Mouse (Mus musculus) MEL (cell line): ENCODE measurements around the gene Fam227b. TPM values are rescaled to one million over a fixed set of nuclear protein-coding genes. Genes with fewer than 3 reads are reported as not detected.

Experiments
- DNase-seq: peaks from one replicate; pipeline ENCODE4 v3.0.0; 2011; ENCODE audit warnings: low read depth, low spot score
- H3K27ac ChIP-seq: 2 replicates; pipeline ENCODE4 v1.5.1; 2012; ENCODE audit warnings: low read depth, mild to moderate bottlenecking, control low read depth, low read length, moderate library complexity; ENCODE audit not compliant: control insufficient read depth
- H3K27me3 ChIP-seq, 2 experiments: fragments of 150-350 bp in 1 of 2; sonication (generic) in 1 of 2; 2 replicates each; pipeline ENCODE4 v1.6.1; 2012; ENCODE audit warnings: low read length in 2 of 2, mild to moderate bottlenecking in 2 of 2, improper control_type of control experiment in 1 of 2, moderate library complexity in 1 of 2; ENCODE audit not compliant: insufficient read depth in 2 of 2, control insufficient read depth in 1 of 2
- H3K36me3 ChIP-seq, 2 experiments: 2 replicates each; pipeline ENCODE4 v1.6.1; 2012 to 2014; ENCODE audit warnings: low read length in 2 of 2, improper control_type of control experiment in 1 of 2, inconsistent platforms in 1 of 2, mild to moderate bottlenecking in 1 of 2; ENCODE audit not compliant: insufficient read depth in 2 of 2, control insufficient read depth in 1 of 2
- H3K4me1 ChIP-seq, 2 experiments: fragments of 150-350 bp in 1 of 2; sonication (generic) in 1 of 2; 2 replicates each; pipeline ENCODE4 v1.6.1; 2012; ENCODE audit warnings: low read length in 2 of 2, improper control_type of control experiment in 1 of 2, mild to moderate bottlenecking in 1 of 2; ENCODE audit not compliant: insufficient read depth in 2 of 2, control insufficient read depth in 1 of 2
- H3K4me3 ChIP-seq, 2 experiments: fragments of 150-350 bp in 1 of 2; sonication (generic) in 1 of 2; 2 replicates each; pipeline ENCODE4 v1.5.1; 2012; ENCODE audit warnings: low read depth in 2 of 2, low read length in 2 of 2, mild to moderate bottlenecking in 2 of 2, moderate library complexity in 2 of 2, control low read depth in 1 of 2, improper control_type of control experiment in 1 of 2; ENCODE audit not compliant: control insufficient read depth in 1 of 2, insufficient read depth in 1 of 2
- H3K79me2 ChIP-seq: 2 replicates; pipeline ENCODE4 v1.6.1; 2012; ENCODE audit warnings: mild to moderate bottlenecking, low read length, moderate library complexity; ENCODE audit not compliant: control insufficient read depth, poor library complexity, insufficient read depth
- H3K9ac ChIP-seq: 2 replicates; pipeline ENCODE4 v1.6.1; 2012; ENCODE audit warnings: low read depth, mild to moderate bottlenecking, control low read depth, low read length, moderate library complexity; ENCODE audit not compliant: control insufficient read depth, poor library complexity, severe bottlenecking
- H3K9me3 ChIP-seq: fragments of 150-350 bp; sonication (generic); replicated peaks from 2 replicates; pipeline ENCODE4 v1.6.1; 2012; ENCODE audit warnings: mild to moderate bottlenecking, low read length, improper control_type of control experiment, moderate library complexity; ENCODE audit not compliant: insufficient read depth
- BHLHE40 ChIP-seq: IDR thresholded peaks from 2 replicates; pipeline ENCODE4 v1.6.1; 2012; ENCODE audit warnings: low read depth, mild to moderate bottlenecking, inconsistent platforms, low read length, improper control_type of control experiment, borderline replicate concordance
- CHD1 ChIP-seq: IDR thresholded peaks from 2 replicates; pipeline ENCODE4 v1.6.1; 2012; ENCODE audit warnings: low read depth, mild to moderate bottlenecking, inconsistent platforms, low read length, improper control_type of control experiment
- CHD2 ChIP-seq: IDR thresholded peaks from 2 replicates; pipeline ENCODE4 v1.6.1; 2011; ENCODE audit warnings: low read length, improper control_type of control experiment
- E2F4 ChIP-seq: IDR thresholded peaks from 2 replicates; pipeline ENCODE4 v1.6.1; 2011; ENCODE audit warnings: low read depth, low read length, improper control_type of control experiment, borderline replicate concordance
- ELF1 ChIP-seq: IDR thresholded peaks from 2 replicates; pipeline ENCODE4 v1.6.1; 2014; ENCODE audit warnings: low read depth, mild to moderate bottlenecking, inconsistent platforms, low read length, improper control_type of control experiment, moderate library complexity
- EP300 ChIP-seq, 2 experiments: IDR thresholded peaks; 2 replicates each; pipeline ENCODE4 v1.6.1; 2011; ENCODE audit warnings: improper control_type of control experiment in 2 of 2, low read length in 2 of 2, low read depth in 1 of 2, mild to moderate bottlenecking in 1 of 2
- ETS1 ChIP-seq: IDR thresholded peaks from 2 replicates; pipeline ENCODE4 v1.6.1; 2012; ENCODE audit warnings: low read depth, mild to moderate bottlenecking, inconsistent platforms, low read length, improper control_type of control experiment, moderate library complexity
- GABPA ChIP-seq: IDR thresholded peaks from 2 replicates; pipeline ENCODE4 v1.6.1; 2012; ENCODE audit warnings: low read depth, mild to moderate bottlenecking, inconsistent platforms, low read length, improper control_type of control experiment, moderate library complexity
- HCFC1 ChIP-seq: IDR thresholded peaks from 2 replicates; pipeline ENCODE4 v1.6.1; 2012; ENCODE audit warnings: low read depth, mild to moderate bottlenecking, inconsistent platforms, low read length, improper control_type of control experiment, moderate library complexity
- MAX ChIP-seq: IDR thresholded peaks from 2 replicates; pipeline ENCODE4 v1.6.1; 2011; ENCODE audit warnings: low read length, improper control_type of control experiment
- MAZ ChIP-seq: IDR thresholded peaks from 2 replicates; pipeline ENCODE4 v1.6.1; 2012; ENCODE audit warnings: low read depth, mild to moderate bottlenecking, inconsistent platforms, low read length, improper control_type of control experiment
- MEF2A ChIP-seq: IDR thresholded peaks from 2 replicates; pipeline ENCODE4 v1.6.1; 2014; ENCODE audit warnings: low read depth, mild to moderate bottlenecking, inconsistent platforms, low read length, improper control_type of control experiment; ENCODE audit not compliant: poor library complexity, insufficient replicate concordance, severe bottlenecking; ENCODE audit errors: extremely low read depth
- MXI1 ChIP-seq: IDR thresholded peaks from 2 replicates; pipeline ENCODE4 v1.6.1; 2011; ENCODE audit warnings: mild to moderate bottlenecking, low read depth, low read length, improper control_type of control experiment
- MYB ChIP-seq: IDR thresholded peaks from 2 replicates; pipeline ENCODE4 v1.6.1; 2011; ENCODE audit warnings: mild to moderate bottlenecking, low read depth, low read length, improper control_type of control experiment
- NRF1 ChIP-seq: IDR thresholded peaks from 2 replicates; pipeline ENCODE4 v1.6.1; 2014; ENCODE audit warnings: low read depth, mild to moderate bottlenecking, inconsistent platforms, low read length, improper control_type of control experiment, moderate library complexity; ENCODE audit not compliant: poor library complexity, insufficient read depth, severe bottlenecking
- POLR2A ChIP-seq, 2 experiments: IDR thresholded peaks; 2 replicates each; pipeline ENCODE4 v1.6.1; 2011 to 2012; ENCODE audit warnings: low read length in 2 of 2, mild to moderate bottlenecking in 2 of 2, control low read depth in 1 of 2, improper control_type of control experiment in 1 of 2, low read depth in 1 of 2, moderate library complexity in 1 of 2; ENCODE audit not compliant: control insufficient read depth in 1 of 2, insufficient read depth in 1 of 2, poor library complexity in 1 of 2
- POLR2AphosphoS2 ChIP-seq: IDR thresholded peaks from 2 replicates; pipeline ENCODE4 v1.6.1; 2011; ENCODE audit warnings: low read length, improper control_type of control experiment
- RAD21 ChIP-seq: IDR thresholded peaks from 2 replicates; pipeline ENCODE4 v1.6.1; 2011; ENCODE audit warnings: mild to moderate bottlenecking, low read depth, low read length, improper control_type of control experiment
- SIN3A ChIP-seq: IDR thresholded peaks from 2 replicates; pipeline ENCODE4 v1.6.1; 2012; ENCODE audit warnings: low read length, improper control_type of control experiment, inconsistent platforms
- TAL1 ChIP-seq: IDR thresholded peaks from 2 replicates; pipeline ENCODE4 v1.6.1; 2012; ENCODE audit warnings: mild to moderate bottlenecking, inconsistent platforms, low read length, moderate library complexity, mixed read lengths
- TBP ChIP-seq: IDR thresholded peaks from 2 replicates; pipeline ENCODE4 v1.8.0; 2011; ENCODE audit warnings: low read depth, low read length, improper control_type of control experiment
- USF1 ChIP-seq: IDR thresholded peaks from 2 replicates; pipeline ENCODE4 v1.6.1; 2014; ENCODE audit warnings: low read depth, mild to moderate bottlenecking, inconsistent platforms, low read length, improper control_type of control experiment, moderate library complexity
- USF2 ChIP-seq, 2 experiments: IDR thresholded peaks; 2 replicates each; pipeline ENCODE4 v1.6.1; 2011 to 2012; ENCODE audit warnings: improper control_type of control experiment in 2 of 2, low read length in 2 of 2, borderline replicate concordance in 1 of 2, inconsistent platforms in 1 of 2, low read depth in 1 of 2, mild to moderate bottlenecking in 1 of 2; ENCODE audit not compliant: insufficient read depth in 1 of 2
- ZC3H11A ChIP-seq: IDR thresholded peaks from 2 replicates; pipeline ENCODE4 v1.6.1; 2012; ENCODE audit warnings: low read depth, mild to moderate bottlenecking, inconsistent platforms, low read length, improper control_type of control experiment
- ZKSCAN1 ChIP-seq: IDR thresholded peaks from 2 replicates; pipeline ENCODE4 v1.6.1; 2012; ENCODE audit warnings: low read depth, mild to moderate bottlenecking, inconsistent platforms, low read length, improper control_type of control experiment, moderate library complexity
- ZMIZ1 ChIP-seq: IDR thresholded peaks from 2 replicates; pipeline ENCODE4 v1.6.1; 2012; ENCODE audit warnings: low read depth, mild to moderate bottlenecking, inconsistent platforms, low read length, improper control_type of control experiment, moderate library complexity
- ZNF384 ChIP-seq: IDR thresholded peaks from 2 replicates; pipeline ENCODE4 v1.6.1; 2012; ENCODE audit warnings: low read depth, mild to moderate bottlenecking, inconsistent platforms, low read length, improper control_type of control experiment
- polyA plus RNA-seq, 2 experiments: library from polyadenylated mRNA; stranded (reverse) in 1 of 2; unstranded in 1 of 2; fragments of >175 nt in 1 of 2; fragments of >200 nt in 1 of 2; gene quantifications; 2 replicates each; pipeline versions ENCODE4 v1.2.1 to v1.2.4; 2012; ENCODE audit warnings: low replicate concordance in 2 of 2, low read depth in 1 of 2; ENCODE audit not compliant: insufficient read length in 2 of 2, insufficient read depth in 1 of 2, missing spikeins in 1 of 2
- total RNA-seq: library from RNA; depleted of rRNA; stranded (reverse); fragments of 300-350 nt; gene quantifications from 2 replicates; pipeline ENCODE4 v1.2.3, GENCODE M21; 2012

Fam227b gene
- total and polyA plus RNA-seq, 3 experiments, result not detected

GRCm38 (mm10) chr2:126060595-126060994 is 91.2 kb downstream of the Fam227b start:
- Histone ChIP-seq H3K36me3 (no peaks in the 10 kb centered on the region), H3K27me3 (peaks cover 0 to 1% of the 10 kb centered on the region in 2 experiments; a peak in 3 of 4 replicates), H3K4me1 (no peaks in the 10 kb centered on the region), H3K27ac (no peak overlapping the region), H3K4me3 (no peak overlapping the region), H3K79me2 (no peaks in the 10 kb centered on the region), H3K9me3 (no peaks in the 10 kb centered on the region), H3K9ac (no peak overlapping the region)
- DNase-seq, result no peak
- TF ChIP-seq POLR2AphosphoS2, result no peak
- no peak for TF ChIP-seq NRF1
- TF ChIP-seq USF1, result no peak
- TF ChIP-seq ZKSCAN1, result no peak
- TF ChIP-seq CHD2, result no peak
- no peak for TF ChIP-seq MAZ
- no peak for TF ChIP-seq E2F4
- TF ChIP-seq GABPA, result no peak
- no peak for TF ChIP-seq ZNF384
- no peak for TF ChIP-seq POLR2A (IDR thresholded peaks at IDR 0.05; ENCODE audit: control insufficient read depth in 1 of 2, insufficient read depth in 1 of 2, low read depth in 1 of 2, low read length in 2 of 2, poor library complexity in 1 of 2)
- TF ChIP-seq ETS1, result no peak
- TF ChIP-seq CHD1, result no peak
- TF ChIP-seq MXI1, result no peak
- TF ChIP-seq ELF1, result no peak
- no peak for TF ChIP-seq MEF2A
- TF ChIP-seq EP300 (IDR thresholded peaks at IDR 0.05; ENCODE audit: low read depth in 1 of 2, low read length in 2 of 2), result no peak
- TF ChIP-seq BHLHE40, result no peak
- TF ChIP-seq MYB, result no peak

- no peak overlapping the region for H3K4me3 ChIP-seq
- TF ChIP-seq ELF1 (no peak), HCFC1 (no peak), MYB (no peak), MAX (no peak), SIN3A (no peak), ZMIZ1 (no peak), USF2 (IDR thresholded peaks at IDR 0.05; ENCODE audit: borderline replicate concordance in 1 of 2, insufficient read depth in 1 of 2, low read depth in 1 of 2, low read length in 2 of 2) (no peak), RAD21 (no peak), MEF2A (no peak), CHD1 (no peak), TBP (no peak), ZC3H11A (no peak), NRF1 (no peak), TAL1 (no peak)
- TF ChIP-seq, all 39 proteins: peak for 0
- Histone ChIP-seq H3K9ac (no peak overlapping the region), H3K9me3 (no peaks in the 10 kb centered on the region), H3K27ac (no peak overlapping the region), H3K79me2 (no peaks in the 10 kb centered on the region), H3K36me3 (no peaks in the 10 kb centered on the region), H3K27me3 (peaks cover 4 to 5% of the 10 kb centered on the region in 2 experiments), H3K4me1 (no peaks in the 10 kb centered on the region)
- DNase-seq, result no peak
These were observed 98.1 kb downstream of the Fam227b start for GRCm38 (mm10) chr2:126053657-126054056.
